In the genomic region with DNA sequence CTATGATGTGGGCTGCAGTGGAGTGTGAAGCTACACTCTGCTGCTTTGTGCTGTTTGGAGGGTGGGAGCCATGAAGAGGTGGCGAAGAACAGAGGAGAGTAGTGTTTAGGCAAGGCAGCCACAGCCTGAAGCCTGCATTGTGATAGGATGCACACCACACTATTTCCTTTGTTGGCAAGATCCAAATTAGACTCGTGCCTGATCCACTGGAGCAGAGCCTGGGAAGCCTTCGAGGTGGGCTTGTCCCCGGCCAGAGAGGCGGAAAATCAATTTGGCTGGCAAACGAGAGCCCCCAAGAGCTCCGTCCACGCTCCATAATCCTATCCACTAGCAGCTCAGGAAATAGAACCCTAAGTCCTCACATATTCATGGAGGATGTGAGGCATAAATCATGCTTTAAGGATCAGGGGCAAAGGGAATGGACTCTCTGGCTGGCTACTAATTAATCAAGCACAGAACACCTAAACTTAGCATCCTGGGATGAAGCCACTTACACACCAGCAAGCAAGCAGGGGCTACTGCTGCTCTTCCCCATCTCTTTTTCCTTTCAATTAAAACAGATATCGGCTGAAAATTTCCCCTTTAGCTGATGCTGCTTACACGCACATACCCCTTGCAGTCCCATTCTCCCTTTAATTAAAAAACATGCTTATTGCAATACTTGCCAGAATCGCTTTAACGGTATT, we compare ENCODE assay signal across 15 mouse cellular contexts.
DNase-seq lines count a peak whose midpoint lies in the region; ATAC-seq and TF ChIP-seq lines count a peak whose summit lies in the region.
"Had no signal": no experiment of that assay in that cellular context is flagged by ENCODE, and none has a peak within 500 bp of the region (broad histone marks: within the 10 kb centered on the region; RNA-seq: fewer than 3 reads in every experiment).

No protein-coding gene starts in this region.

- no peaks in the 10 kb centered on the region for H3K36me3 ChIP-seq in kidney, embryonic 16.5 days (ENCODE audit: insufficient read depth, low read length)
- no peaks in the 10 kb centered on the region for H3K36me3 ChIP-seq in kidney, adult 2 months (ENCODE audit: control insufficient read depth, insufficient read depth, low read length)
- no peaks in the 10 kb centered on the region for H3K36me3 ChIP-seq in embryonic facial prominence, embryonic 12.5 days
- H3K36me3 ChIP-seq in hindbrain, embryonic 12.5 days, result no peaks in the 10 kb centered on the region
- H3K36me3 ChIP-seq in midbrain, postnatal 0 days (ENCODE audit: insufficient read depth, low read length), result no peaks in the 10 kb centered on the region

- no peak overlapping the region for H3K4me3 ChIP-seq in kidney, embryonic 16.5 days (ENCODE audit: low read length)
- H3K4me3 ChIP-seq in kidney, adult 2 months (ENCODE audit: insufficient read depth, low read depth, low read length), result no peak overlapping the region
- no peak overlapping the region for H3K4me3 ChIP-seq in embryonic facial prominence, embryonic 12.5 days
- no peak overlapping the region for H3K4me3 ChIP-seq in hindbrain, embryonic 12.5 days
- no peak overlapping the region for H3K4me3 ChIP-seq in midbrain, postnatal 0 days (ENCODE audit: low read depth, low read length)
- H3K4me3 ChIP-seq: erythroblast, embryonic 14.5 days had no signal

- H3K27me3 ChIP-seq in kidney, embryonic 16.5 days (ENCODE audit: insufficient read depth, low read length), result no peaks in the 10 kb centered on the region
- H3K27me3 ChIP-seq in kidney, adult 2 months (replicated peaks; ENCODE audit: control insufficient read depth, insufficient read depth, low read length), result no peaks in the 10 kb centered on the region
- H3K27me3 ChIP-seq in embryonic facial prominence, embryonic 12.5 days, result no peaks in the 10 kb centered on the region
- no peaks in the 10 kb centered on the region for H3K27me3 ChIP-seq in hindbrain, embryonic 12.5 days
- H3K27me3 ChIP-seq in midbrain, postnatal 0 days (ENCODE audit: insufficient read depth, low read length), result no peaks in the 10 kb centered on the region
- H3K27me3 ChIP-seq: Patski had no signal

- no peak for TF ChIP-seq CTCF in kidney, adult 2 months (conservative IDR thresholded peaks at IDR 0.05; ENCODE audit: insufficient read depth, insufficient read length, low read depth, low read length)
- no peak for TF ChIP-seq CTCF in midbrain, postnatal 0 days (IDR thresholded peaks at IDR 0.05)

- no peak overlapping the region for H3K27ac ChIP-seq in kidney, embryonic 16.5 days (ENCODE audit: low read length)
- H3K27ac ChIP-seq in kidney, adult 2 months (ENCODE audit: insufficient read depth, low read depth, low read length), result no peak overlapping the region
- H3K27ac ChIP-seq in embryonic facial prominence, embryonic 12.5 days, result no peak overlapping the region
- H3K27ac ChIP-seq in hindbrain, embryonic 12.5 days, result no peak overlapping the region
- peak overlapping the region; percentile 39; the same call in 1 of the 2 replicates for H3K27ac ChIP-seq in midbrain, postnatal 0 days (ENCODE audit: low read depth, low read length)

- no peak overlapping the region for H3K9ac ChIP-seq in kidney, embryonic 16.5 days (replicated peaks; ENCODE audit: low read length)
- H3K9ac ChIP-seq in embryonic facial prominence, embryonic 12.5 days, result no peak overlapping the region
- H3K9ac ChIP-seq in hindbrain, embryonic 12.5 days, result no peak overlapping the region
- peak overlapping the region; percentile 52 for H3K9ac ChIP-seq in midbrain, postnatal 0 days (replicated peaks; ENCODE audit: low read length, poor library complexity, severe bottlenecking)

- ATAC-seq in kidney, embryonic 16.5 days (ENCODE audit: low FRiP score, low TSS enrichment), result peak; percentile 95
- ATAC-seq in embryonic facial prominence, embryonic 12.5 days (ENCODE audit: insufficient number of reproducible peaks, insufficient read depth, low FRiP score, low TSS enrichment), result peak; percentile 75; the same call in 1 of the 2 replicates
- peak; percentile 96 for ATAC-seq in hindbrain, embryonic 12.5 days (ENCODE audit: low FRiP score)
- peak; percentile 78 for ATAC-seq in midbrain, postnatal 0 days (ENCODE audit: low FRiP score)
- no peak for ATAC-seq in granulocyte monocyte progenitor cell, adult 5-6 weeks (replicated peaks; ENCODE audit: poor library complexity, severe bottlenecking)
- ATAC-seq: CD4-positive, CD25-positive, alpha-beta regulatory T cell, adult 4 months; Patski had no signal

- WGBS in kidney, embryonic 16.5 days, result 38% methylated on average over 12 of the region's 12 CpGs
- WGBS in kidney, adult 2 months, result 55% methylated on average over 12 of the region's 12 CpGs
- WGBS in embryonic facial prominence, embryonic 12.5 days, result 42% methylated on average over 12 of the region's 12 CpGs
- WGBS in hindbrain, embryonic 12.5 days, result 44% methylated on average over 12 of the region's 12 CpGs
- 28% methylated on average over 12 of the region's 12 CpGs for whole genome bisulfite sequencing in midbrain, postnatal 0 days

- no peak for DNase-seq in kidney, adult 2 months
- peak; percentile 56 for DNase-seq in midbrain, postnatal 0 days (ENCODE audit: low spot score)
- DNase-seq in adipocyte (ENCODE audit: low spot score), result no peak
- DNase-seq in ovary, postnatal 10 days (ENCODE audit: low spot score), result no peak
- DNase-seq: adrenal gland, postnatal 14 days; cerebellum, adult 18-20 months; lung, adult 2 months; right cerebral cortex, postnatal 14 days had no signal

- 0 out of 2 replicates have a peak, but pooled peaks cover 5% of the 10 kb centered on the region for H3K4me1 ChIP-seq in kidney, embryonic 16.5 days (ENCODE audit: insufficient read depth, low read length)
- no peaks in the 10 kb centered on the region for H3K4me1 ChIP-seq in kidney, adult 2 months (ENCODE audit: control insufficient read depth, insufficient read depth, low read length)
- H3K4me1 ChIP-seq in embryonic facial prominence, embryonic 12.5 days, result no peaks in the 10 kb centered on the region
- peaks cover 2% of the 10 kb centered on the region; the same call in 1 of the 2 replicates for H3K4me1 ChIP-seq in hindbrain, embryonic 12.5 days
- H3K4me1 ChIP-seq in midbrain, postnatal 0 days (ENCODE audit: insufficient read depth, low read length), result no peaks in the 10 kb centered on the region

- H3K9me3 ChIP-seq in kidney, embryonic 16.5 days (ENCODE audit: low read length), result no peaks in the 10 kb centered on the region
- no peaks in the 10 kb centered on the region for H3K9me3 ChIP-seq in embryonic facial prominence, embryonic 12.5 days
- H3K9me3 ChIP-seq in hindbrain, embryonic 12.5 days (replicated peaks), result no peaks in the 10 kb centered on the region
- H3K9me3 ChIP-seq in midbrain, postnatal 0 days (ENCODE audit: low read length), result no peaks in the 10 kb centered on the region

- H3K4me2 ChIP-seq in kidney, embryonic 16.5 days (replicated peaks; ENCODE audit: low read depth, low read length), result no peak overlapping the region
- 0 out of 2 replicates have a peak overlapping the region, but pooled peaks have one; percentile 5 for H3K4me2 ChIP-seq in embryonic facial prominence, embryonic 12.5 days (replicated peaks)
- H3K4me2 ChIP-seq in hindbrain, embryonic 12.5 days (replicated peaks), result peak overlapping the region; percentile 28
- H3K4me2 ChIP-seq in midbrain, postnatal 0 days (ENCODE audit: low read depth, low read length, poor library complexity, severe bottlenecking), result peak overlapping the region; percentile 46

- TF ChIP-seq POLR2A in kidney, adult 2 months (IDR thresholded peaks at IDR 0.05; ENCODE audit: low read depth, low read length), result no peak
